Mouse (Mus musculus): ENCODE data around the gene 4930469K13Rik. TPM values are rescaled to one million over a fixed set of nuclear protein-coding genes. Genes with fewer than 3 reads are reported as not detected.

Gene 4930469K13Rik
- polyA plus RNA-seq, 1 experiment, result 0.16 TPM

GRCm38 (mm10) chr11:33951155-33951554 lies 147.2 kb downstream of the 4930469K13Rik start:
- no peak for TF ChIP-seq POLR2A (IDR thresholded peaks at IDR 0.05; ENCODE audit: control insufficient read depth, extremely low read depth, insufficient read depth, low read length, poor library complexity)
- TF ChIP-seq CTCF (IDR thresholded peaks at IDR 0.05; ENCODE audit: borderline replicate concordance, control insufficient read depth, extremely low read depth, insufficient read depth, low read length, poor library complexity), result no peak
- no peak overlapping the region for H3K27ac ChIP-seq (ENCODE audit: control insufficient read depth, insufficient read depth, low read length)
- no peaks in the 10 kb centered on the region for H3K36me3 ChIP-seq (ENCODE audit: control insufficient read depth, insufficient read depth, low read length)
- no peaks in the 10 kb centered on the region for H3K27me3 ChIP-seq (ENCODE audit: control insufficient read depth, insufficient read depth, low read length)
- H3K4me3 ChIP-seq (ENCODE audit: control insufficient read depth, insufficient read depth, low read length), result no peak overlapping the region
- peaks cover 6% of the 10 kb centered on the region for H3K4me1 ChIP-seq (replicated peaks; ENCODE audit: control insufficient read depth, insufficient read depth, low read length)
- DNase-seq, result no peak
- WGBS, result 96% methylated on average over 5 of the region's 5 CpGs

DNA sequence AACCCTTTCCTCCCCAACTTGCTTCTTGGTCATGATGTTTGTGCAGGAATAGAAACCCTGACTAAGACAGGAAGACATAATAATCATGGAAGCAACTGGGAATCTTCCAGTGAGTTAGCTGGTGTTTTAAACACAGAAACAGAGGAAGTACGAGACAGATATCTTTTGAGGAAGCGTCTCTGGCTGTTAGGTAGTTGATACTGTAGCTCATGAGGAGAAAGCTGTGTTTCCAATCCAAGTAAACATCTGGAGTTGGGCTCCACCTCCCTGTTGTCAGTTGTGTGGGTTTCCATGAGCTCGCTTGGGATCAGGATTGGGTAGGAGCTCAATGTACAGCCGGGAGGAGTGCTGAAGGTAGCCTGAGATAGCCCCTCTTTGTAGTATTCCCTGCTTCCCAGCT lies 151.9 kb downstream of the 4930469K13Rik start:
- no peak for DNase-seq
- Histone ChIP-seq H3K4me1 (replicated peaks; ENCODE audit: control insufficient read depth, insufficient read depth, low read length) (peaks cover 8% of the 10 kb centered on the region), H3K27ac (ENCODE audit: control insufficient read depth, insufficient read depth, low read length) (no peak overlapping the region), H3K27me3 (ENCODE audit: control insufficient read depth, insufficient read depth, low read length) (no peaks in the 10 kb centered on the region), H3K36me3 (ENCODE audit: control insufficient read depth, insufficient read depth, low read length) (no peaks in the 10 kb centered on the region), H3K4me3 (ENCODE audit: control insufficient read depth, insufficient read depth, low read length) (no peak overlapping the region)
- TF ChIP-seq CTCF (IDR thresholded peaks at IDR 0.05; ENCODE audit: borderline replicate concordance, control insufficient read depth, extremely low read depth, insufficient read depth, low read length, poor library complexity) (no peak), POLR2A (IDR thresholded peaks at IDR 0.05; ENCODE audit: control insufficient read depth, extremely low read depth, insufficient read depth, low read length, poor library complexity) (no peak)
- 94% methylated on average over 4 of the region's 4 CpGs for WGBS

- no peaks in the 10 kb centered on the region for H3K27me3 ChIP-seq (ENCODE audit: control insufficient read depth, insufficient read depth, low read length)
- H3K4me3 ChIP-seq (ENCODE audit: control insufficient read depth, insufficient read depth, low read length), result no peak overlapping the region
- 95% methylated on average over 9 of the region's 9 CpGs for WGBS
- H3K27ac ChIP-seq (ENCODE audit: control insufficient read depth, insufficient read depth, low read length), result no peak overlapping the region
- DNase-seq, result no peak
- H3K4me1 ChIP-seq (replicated peaks; ENCODE audit: control insufficient read depth, insufficient read depth, low read length), result peaks cover 24% of the 10 kb centered on the region
- no peak for TF ChIP-seq POLR2A (IDR thresholded peaks at IDR 0.05; ENCODE audit: control insufficient read depth, extremely low read depth, insufficient read depth, low read length, poor library complexity)
- TF ChIP-seq CTCF (IDR thresholded peaks at IDR 0.05; ENCODE audit: borderline replicate concordance, control insufficient read depth, extremely low read depth, insufficient read depth, low read length, poor library complexity), result no peak
- H3K36me3 ChIP-seq (ENCODE audit: control insufficient read depth, insufficient read depth, low read length), result no peaks in the 10 kb centered on the region
Observed at GRCm38 (mm10) chr11:33944786-33945328, 153.5 kb downstream of the 4930469K13Rik start.

GRCm38 (mm10) chr11:33944067-33944785 lies 154.1 kb downstream of the 4930469K13Rik start:
- no peak for TF ChIP-seq CTCF (IDR thresholded peaks at IDR 0.05; ENCODE audit: borderline replicate concordance, control insufficient read depth, extremely low read depth, insufficient read depth, low read length, poor library complexity)
- no peak for TF ChIP-seq POLR2A (IDR thresholded peaks at IDR 0.05; ENCODE audit: control insufficient read depth, extremely low read depth, insufficient read depth, low read length, poor library complexity)
- peak; percentile 64 for DNase-seq
- H3K36me3 ChIP-seq (ENCODE audit: control insufficient read depth, insufficient read depth, low read length), result no peaks in the 10 kb centered on the region
- no peaks in the 10 kb centered on the region for H3K27me3 ChIP-seq (ENCODE audit: control insufficient read depth, insufficient read depth, low read length)
- H3K27ac ChIP-seq (ENCODE audit: control insufficient read depth, insufficient read depth, low read length), result no peak overlapping the region
- 66% methylated on average over 4 of the region's 4 CpGs for WGBS
- H3K4me1 ChIP-seq (replicated peaks; ENCODE audit: control insufficient read depth, insufficient read depth, low read length), result peaks cover 24% of the 10 kb centered on the region
- no peak overlapping the region for H3K4me3 ChIP-seq (ENCODE audit: control insufficient read depth, insufficient read depth, low read length)

GRCm38 (mm10) chr11:33943565-33943964 lies 154.8 kb downstream of the 4930469K13Rik start:
- no peaks in the 10 kb centered on the region for H3K27me3 ChIP-seq (ENCODE audit: control insufficient read depth, insufficient read depth, low read length)
- peaks cover 29% of the 10 kb centered on the region for H3K4me1 ChIP-seq (replicated peaks; ENCODE audit: control insufficient read depth, insufficient read depth, low read length)
- DNase-seq, result no peak
- TF ChIP-seq POLR2A (IDR thresholded peaks at IDR 0.05; ENCODE audit: control insufficient read depth, extremely low read depth, insufficient read depth, low read length, poor library complexity), result no peak
- WGBS, result 95% methylated on average over 1 of the region's 1 CpGs
- H3K36me3 ChIP-seq (ENCODE audit: control insufficient read depth, insufficient read depth, low read length), result no peaks in the 10 kb centered on the region
- H3K27ac ChIP-seq (ENCODE audit: control insufficient read depth, insufficient read depth, low read length), result no peak overlapping the region
- no peak overlapping the region for H3K4me3 ChIP-seq (ENCODE audit: control insufficient read depth, insufficient read depth, low read length)

- Histone ChIP-seq H3K4me1 (replicated peaks; ENCODE audit: control insufficient read depth, insufficient read depth, low read length) (peaks cover 48% of the 10 kb centered on the region), H3K27me3 (ENCODE audit: control insufficient read depth, insufficient read depth, low read length) (no peaks in the 10 kb centered on the region), H3K27ac (ENCODE audit: control insufficient read depth, insufficient read depth, low read length) (peak overlapping the region; percentile 98), H3K4me3 (ENCODE audit: control insufficient read depth, insufficient read depth, low read length) (no peak overlapping the region), H3K36me3 (ENCODE audit: control insufficient read depth, insufficient read depth, low read length) (no peaks in the 10 kb centered on the region)
- WGBS, result 5% methylated on average over 4 of the region's 4 CpGs
- DNase-seq, result peak; percentile 30
- TF ChIP-seq CTCF (IDR thresholded peaks at IDR 0.05; ENCODE audit: borderline replicate concordance, control insufficient read depth, extremely low read depth, insufficient read depth, low read length, poor library complexity), result no peak
- no peak for TF ChIP-seq POLR2A (IDR thresholded peaks at IDR 0.05; ENCODE audit: control insufficient read depth, extremely low read depth, insufficient read depth, low read length, poor library complexity)
Observed at GRCm38 (mm10) chr11:33939456-33940113, 158.8 kb downstream of the 4930469K13Rik start.
